Mouse (Mus musculus) embryonic facial prominence, embryonic 12.5 days (tissue): ENCODE data around the gene Elp5. TPM values are rescaled to one million over a fixed set of nuclear protein-coding genes. Genes with fewer than 3 reads are reported as not detected.

Experiments used
- microRNA counts: library from miRNA; unstranded; fragments of <30 nt; microRNA quantifications from one replicate; lab custom pipeline; 2017
- microRNA-seq: library from miRNA; unstranded; fragments of <30 nt; microRNA quantifications from one replicate; pipeline ENCODE4, GENCODE M21; 2017
- polyA plus RNA-seq: library from polyadenylated mRNA; unstranded; fragments of >200 nt; fragmentation: Nextera tagmentation; extraction: Ambion mirVana; gene quantifications from 2 replicates; pipeline ENCODE4 v1.2.1, GENCODE M21; 2016

Elp5 gene
- polyA plus RNA-seq, 1 experiment from 2014 or later = 123 TPM

MicroRNAs encoded within 50 kb of the gene (microRNA counts, 519-probe panel; counts per million panel counts)
- microRNA mmu-miR-324-3p (lab: Ali Mortazavi, UCI) (460 counts per million, percentile 65 among the panel's probes with 10 or more counts), microRNA mmu-miR-324-5p (lab: Ali Mortazavi, UCI) (3,757 counts per million, percentile 75 among the panel's probes with 10 or more counts)

Small RNA genes lying within 50 kb of the gene (microRNA-seq; reads per million reads assigned to microRNA genes)
- gene Gm44349 (not detected), gene Mir324 (4,079 reads per million, percentile 88 among the genes with 10 or more reads in this experiment)

Other genes with a start within 250 kb of the Elp5 start
- gene Polr2a, start 223.9 kb downstream of the Elp5 start, polyA plus RNA-seq = 27.9 and 32.7 TPM in 2 replicates
- gene Slc35g3, start 220.5 kb downstream of the Elp5 start, polyA plus RNA-seq = not detected in 2 replicates
- gene Zbtb4, start 216.6 kb downstream of the Elp5 start, polyA plus RNA-seq = 2.1 and 2.4 TPM in 2 replicates
- 11.1 and 11.9 TPM in 2 replicates for gene Chrnb1, start 186.6 kb downstream of the Elp5 start, polyA plus RNA-seq
- 1.7 and 2.2 TPM in 2 replicates for gene Fgf11, start 180.7 kb downstream of the Elp5 start, polyA plus RNA-seq
- gene Tmem102, start 176.9 kb downstream of the Elp5 start, polyA plus RNA-seq = 2.9 and 3.0 TPM in 2 replicates
- not detected in 2 replicates for gene Gm39566, start 167.2 kb downstream of the Elp5 start, polyA plus RNA-seq
- not detected in 2 replicates for gene Spem2, start 164.1 kb downstream of the Elp5 start, polyA plus RNA-seq
- 0.29 and 0.58 TPM in 2 replicates for gene Spem1, start 160.3 kb downstream of the Elp5 start, polyA plus RNA-seq
- gene Nlgn2, start 144.7 kb downstream of the Elp5 start, polyA plus RNA-seq = 13.0 and 13.1 TPM in 2 replicates
- gene Tmem256, start 144.0 kb downstream of the Elp5 start, polyA plus RNA-seq = 351 and 399 TPM in 2 replicates
- 122 and 127 TPM in 2 replicates for gene Plscr3, start 136.1 kb downstream of the Elp5 start, polyA plus RNA-seq
- 2.4 and 2.5 TPM in 2 replicates for gene Tnk1, start 123.8 kb downstream of the Elp5 start, polyA plus RNA-seq
- not detected in 2 replicates for gene Tmem95, start 104.5 kb downstream of the Elp5 start, polyA plus RNA-seq
- gene Kctd11, start 101.1 kb downstream of the Elp5 start, polyA plus RNA-seq = 2.9 and 3.0 TPM in 2 replicates
- 0.83 and 1.3 TPM in 2 replicates for gene Acap1, start 87.0 kb downstream of the Elp5 start, polyA plus RNA-seq
- gene 2810408A11Rik, start 81.5 kb downstream of the Elp5 start, polyA plus RNA-seq = 21.4 and 23.6 TPM in 2 replicates
- 14.2 and 15.9 TPM in 2 replicates for gene Neurl4, start 81.4 kb downstream of the Elp5 start, polyA plus RNA-seq
- 84.8 and 92.0 TPM in 2 replicates for gene Gps2, start 68.6 kb downstream of the Elp5 start, polyA plus RNA-seq
- 1,661 and 1,669 TPM in 2 replicates for gene Eif5a, start 60.6 kb downstream of the Elp5 start, polyA plus RNA-seq
- 10.7 and 11.4 TPM in 2 replicates for gene Ybx2, start 46.7 kb downstream of the Elp5 start, polyA plus RNA-seq
- gene Slc2a4, start 34.3 kb downstream of the Elp5 start, polyA plus RNA-seq = 34.2 and 36.1 TPM in 2 replicates
- gene Cldn7, start 17.7 kb downstream of the Elp5 start, polyA plus RNA-seq = 29.6 and 32.2 TPM in 2 replicates
- gene Ctdnep1, start 1.4 kb downstream of the Elp5 start, polyA plus RNA-seq = 32.4 and 32.8 TPM in 2 replicates
- gene Gabarap, start 8.6 kb upstream of the Elp5 start, polyA plus RNA-seq = 463 and 471 TPM in 2 replicates
- gene Phf23, start 13.3 kb upstream of the Elp5 start, polyA plus RNA-seq = 95.1 and 99.1 TPM in 2 replicates
- gene Dvl2, start 18.1 kb upstream of the Elp5 start, polyA plus RNA-seq = 67.2 and 70.3 TPM in 2 replicates
- gene Acadvl, start 32.9 kb upstream of the Elp5 start, polyA plus RNA-seq = 66.8 and 70.4 TPM in 2 replicates
- 12.6 and 14.9 TPM in 2 replicates for gene Dlg4, start 34.4 kb upstream of the Elp5 start, polyA plus RNA-seq
- 0.51 and 0.83 TPM in 2 replicates for gene Asgr1, start 71.6 kb upstream of the Elp5 start, polyA plus RNA-seq
- gene Asgr2, start 110.1 kb upstream of the Elp5 start, polyA plus RNA-seq = not detected in 2 replicates
- gene Mgl2, start 147.8 kb upstream of the Elp5 start, polyA plus RNA-seq = 0.41 TPM in 1 of 2 replicates, not detected in the other
- gene Clec10a, start 173.7 kb upstream of the Elp5 start, polyA plus RNA-seq = 0.29 TPM in 1 of 2 replicates, not detected in the other
- 1.5 and 2.0 TPM in 2 replicates for gene Slc16a11, start 230.2 kb upstream of the Elp5 start, polyA plus RNA-seq
- gene Slc16a13, start 238.5 kb upstream of the Elp5 start, polyA plus RNA-seq = 12.8 and 13.3 TPM in 2 replicates
- 10.7 and 10.8 TPM in 2 replicates for gene Bcl6b, start 247.3 kb upstream of the Elp5 start, polyA plus RNA-seq